Mouse (Mus musculus) heart, adult 8-10 months (tissue): Measurements from ENCODE around the gene Zfp715. TPM values are rescaled to one million over a fixed set of nuclear protein-coding genes. Genes with fewer than 3 reads are reported as not detected.
"Not testable (repeated sequence)": the region's sequence is repeated elsewhere in the genome, so short reads cannot be mapped to it uniquely, and the experiment has no call there.

Experiments used
- DNase-seq: peaks from one replicate; pipeline ENCODE4 v3.0.0; 2022; ENCODE audit warnings: low spot score
- total RNA-seq, 4 experiments: library from RNA; stranded (reverse); gene quantifications; 2 replicates each; pipeline ENCODE4 v1.2.4; 2022

Gene Zfp715
- total RNA-seq, result 10 to 100 TPM; 14.9 to 16.4 (median 15.7) TPM

GRCm38 (mm10) chr7:43313013-43313428 is at the start of gene Zfp715:
Zfp715 (minus strand) TSS chr7:43313294.
- DNase-seq, result peak; percentile 94

- no peak for DNase-seq
These were observed 48.9 kb upstream of the Zfp715 start for GRCm38 (mm10) chr7:43362021-43362420.

DNA sequence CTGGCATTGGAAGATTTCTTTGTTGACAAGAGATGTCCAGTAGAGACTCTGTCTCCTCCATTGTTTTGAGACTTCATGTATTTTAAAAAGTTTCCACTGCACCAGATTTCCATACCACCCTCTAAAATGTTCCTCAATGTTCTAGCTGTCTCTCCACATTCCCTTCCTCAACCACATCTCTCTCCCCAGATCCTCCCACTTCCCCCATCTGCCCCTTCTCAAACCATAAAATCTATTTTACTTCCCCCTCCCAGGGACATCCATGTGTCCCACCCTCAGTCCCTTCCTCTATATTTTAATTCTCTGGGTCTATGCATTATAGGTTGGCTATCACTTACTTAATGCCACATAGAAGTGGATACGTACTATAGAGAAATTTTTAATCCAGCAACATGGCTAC is 48.3 kb upstream of the Zfp715 start:
- no peak for DNase-seq

DNA sequence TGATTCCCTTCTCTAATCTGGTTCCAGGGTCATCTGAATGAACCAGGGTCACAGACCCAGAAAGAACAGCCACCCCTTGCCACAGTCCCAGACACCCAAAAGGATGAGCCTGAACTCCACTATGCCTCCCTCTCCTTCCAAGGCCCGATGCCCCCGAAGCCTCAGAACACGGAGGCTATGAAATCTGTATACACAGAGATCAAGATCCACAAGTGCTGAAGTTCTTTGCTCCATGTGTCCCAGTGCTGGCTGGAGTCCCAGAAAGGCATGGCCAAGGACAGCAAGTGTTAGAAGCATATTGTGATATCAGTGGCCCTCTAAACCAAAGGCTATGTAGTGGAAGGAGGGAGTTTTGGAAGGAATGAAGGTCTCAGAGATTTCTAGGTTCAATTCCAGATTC is 45.5 kb upstream of the Zfp715 start:
- no peak for DNase-seq

DNA sequence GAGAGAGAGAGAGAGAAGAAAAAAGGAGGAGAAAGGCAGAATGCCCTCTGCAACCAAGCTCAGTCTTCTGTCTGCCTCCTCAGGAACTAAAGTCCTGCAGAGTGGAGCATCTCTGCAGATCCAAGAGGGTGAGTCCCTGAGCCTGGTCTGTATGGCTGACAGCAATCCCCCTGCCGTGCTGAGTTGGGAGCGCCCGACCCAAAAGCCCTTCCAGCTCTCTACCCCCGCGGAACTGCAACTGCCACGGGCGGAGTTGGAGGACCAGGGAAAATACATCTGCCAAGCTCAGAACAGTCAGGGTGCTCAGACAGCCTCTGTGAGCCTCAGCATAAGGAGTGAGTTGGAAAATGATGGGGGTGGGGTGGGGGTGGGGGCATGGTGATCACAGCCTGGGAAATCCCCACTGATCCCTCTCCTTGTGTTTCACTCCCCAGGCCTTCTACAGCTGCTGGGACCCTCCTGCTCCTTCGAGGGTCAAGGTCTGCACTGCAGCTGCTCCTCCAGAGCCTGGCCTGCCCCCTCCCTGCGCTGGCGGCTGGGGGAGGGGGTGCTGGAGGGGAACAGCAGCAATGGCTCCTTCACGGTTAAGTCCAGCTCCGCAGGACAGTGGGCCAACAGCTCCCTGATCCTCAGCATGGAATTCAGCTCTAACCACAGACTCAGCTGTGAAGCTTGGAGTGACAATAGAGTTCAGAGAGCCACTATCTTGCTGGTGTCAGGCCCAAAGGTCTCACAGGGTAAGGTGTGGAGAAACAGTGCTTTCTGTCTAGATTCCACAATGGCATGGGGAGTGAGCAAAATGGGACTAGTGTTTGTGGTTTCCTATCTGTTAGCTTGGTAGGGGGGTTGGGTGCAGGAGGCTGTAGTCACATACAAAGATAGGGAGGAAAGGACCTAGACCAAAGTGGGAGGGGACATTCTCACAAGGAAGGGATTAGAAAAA is 42.1 kb upstream of the Zfp715 start:
- no peak for DNase-seq

GRCm38 (mm10) chr7:43353758-43354157 is 40.7 kb upstream of the Zfp715 start:
- no peak for DNase-seq

- peak; percentile 14 for DNase-seq
These were observed 40.0 kb upstream of the Zfp715 start for GRCm38 (mm10) chr7:43353118-43353517.

DNA sequence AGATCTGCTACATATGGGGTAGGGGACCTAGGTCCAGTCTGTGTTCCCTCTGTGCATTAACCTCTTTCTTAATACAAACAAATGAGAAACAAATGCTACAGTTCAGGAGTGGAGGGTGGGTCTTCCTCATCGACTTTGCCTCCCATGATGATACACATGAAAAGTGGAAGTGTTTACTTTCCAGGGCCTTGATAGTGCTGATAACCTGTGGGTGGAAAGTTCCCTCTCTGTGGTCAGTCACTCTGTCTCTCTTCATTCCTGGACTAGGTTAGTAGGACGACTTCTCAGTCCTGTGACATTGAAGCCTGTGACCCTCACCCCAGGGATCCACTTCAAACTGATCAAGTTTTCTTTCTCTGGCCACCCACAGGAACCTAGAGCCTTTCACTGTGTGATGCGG is 38.1 kb upstream of the Zfp715 start, which contains the start of gene Siglecf:
Gene Siglecf, plus strand, starts transcription at position 188 of the 400 bp plus-strand sequence.
- no peak for DNase-seq

DNA sequence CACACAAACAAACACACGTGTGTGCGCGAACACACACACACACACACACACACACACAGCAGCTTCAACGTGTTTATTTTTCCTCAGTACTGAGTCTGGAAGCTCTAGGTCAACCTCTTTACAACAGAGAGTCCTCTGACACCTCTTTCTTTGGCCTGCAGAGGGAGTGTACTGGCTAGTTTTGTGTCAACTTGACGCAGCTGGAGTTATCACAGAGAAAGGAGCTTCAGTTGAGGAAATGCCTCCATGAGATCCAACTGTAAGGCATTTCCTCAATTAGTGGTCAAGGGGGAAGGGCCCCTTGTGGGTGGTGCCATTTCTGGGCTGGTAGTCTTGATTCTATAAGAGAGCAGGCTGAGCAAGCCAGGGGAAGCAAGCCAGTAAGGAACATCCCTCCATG is 36.5 kb upstream of the Zfp715 start:
- not testable (repeated sequence) for DNase-seq

DNA sequence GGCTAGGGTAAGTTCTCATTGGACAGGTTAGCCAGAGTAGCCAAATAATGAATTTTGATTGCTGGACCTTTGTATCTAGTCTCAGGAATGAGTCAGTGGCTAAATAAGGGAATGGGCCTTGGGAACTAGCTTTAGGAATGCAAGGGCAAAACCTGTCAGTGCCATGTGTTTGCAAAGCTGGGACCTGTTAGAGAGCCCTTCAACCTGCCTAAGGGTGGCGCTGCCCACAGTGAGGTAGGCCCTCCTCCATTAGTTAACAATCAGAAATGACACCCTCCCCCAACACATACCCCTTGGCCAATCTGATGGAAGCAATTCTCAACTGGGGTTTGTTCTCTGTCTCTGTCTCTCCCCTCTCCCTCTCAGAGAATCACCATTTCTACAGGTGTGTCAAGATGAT is 33.5 kb upstream of the Zfp715 start:
- no peak for DNase-seq

DNA sequence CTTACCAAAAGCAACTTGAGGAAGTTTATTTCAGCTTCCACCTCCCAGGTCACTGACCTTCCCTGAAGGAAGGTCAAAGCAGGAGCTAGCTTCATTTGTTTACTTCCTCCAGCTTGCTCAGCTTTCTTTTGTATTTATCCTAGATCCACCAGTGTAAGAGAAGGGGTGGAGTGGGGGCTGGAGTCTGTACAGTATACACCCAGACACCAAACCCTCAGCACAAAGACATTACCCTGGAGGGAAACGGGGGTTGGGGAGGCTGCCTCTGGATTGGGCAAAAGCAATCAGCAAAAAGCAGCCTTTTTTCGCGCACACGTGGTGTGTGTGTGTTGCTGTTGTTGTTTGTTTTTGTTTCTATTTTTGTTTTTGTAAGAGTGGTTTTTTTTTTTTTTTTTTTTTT is 33.1 kb upstream of the Zfp715 start:
- no peak for DNase-seq

- no peak for DNase-seq
These were observed 31.4 kb upstream of the Zfp715 start for GRCm38 (mm10) chr7:43344491-43344890.

- no peak for DNase-seq
These were observed 30.9 kb upstream of the Zfp715 start for GRCm38 (mm10) chr7:43344020-43344419.

GRCm38 (mm10) chr7:43343191-43343590 is 30.1 kb upstream of the Zfp715 start:
- DNase-seq, result no peak

- DNase-seq, result no peak
These were observed 27.7 kb upstream of the Zfp715 start for GRCm38 (mm10) chr7:43340771-43341170.

DNA sequence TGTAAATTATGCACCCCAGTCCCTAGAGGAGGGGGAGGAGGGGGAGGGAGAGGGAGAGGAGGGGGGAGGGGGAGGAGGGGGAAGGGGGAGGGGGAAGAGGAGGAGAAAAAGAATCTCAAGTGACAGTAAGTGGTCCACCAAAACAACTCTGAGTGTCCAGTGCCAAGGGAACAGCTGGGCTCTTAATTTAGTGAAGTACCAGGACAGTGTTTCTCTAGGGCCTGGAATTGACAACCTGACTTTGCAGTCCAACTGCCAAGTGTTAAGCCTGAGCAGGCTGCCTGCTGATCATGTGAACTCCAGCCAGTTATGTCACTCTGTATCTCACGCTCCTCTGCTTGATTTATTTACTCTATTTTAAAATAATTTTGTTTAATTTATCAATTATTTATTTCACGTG is 20.8 kb upstream of the Zfp715 start:
- no peak for DNase-seq

DNA sequence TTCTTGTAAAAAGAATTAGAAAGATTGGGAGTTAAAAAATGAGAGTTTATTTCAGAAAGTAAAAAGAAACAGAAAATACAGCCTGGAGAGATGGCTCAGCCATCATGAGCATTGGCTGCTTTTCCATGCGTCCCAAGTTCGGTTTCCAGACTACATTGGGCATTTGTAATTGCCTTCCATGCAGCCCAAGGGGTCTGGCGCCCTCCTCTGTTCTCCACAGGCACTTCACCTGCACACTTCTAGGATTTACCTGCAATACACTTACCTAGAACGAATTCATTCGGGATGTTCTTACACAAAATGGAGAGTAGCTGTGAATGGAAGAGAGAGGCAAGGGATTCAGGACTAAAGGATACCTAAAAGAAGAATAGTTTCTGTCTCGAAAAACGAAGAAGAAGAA is 20.1 kb upstream of the Zfp715 start:
- peak; percentile 39 for DNase-seq

DNA sequence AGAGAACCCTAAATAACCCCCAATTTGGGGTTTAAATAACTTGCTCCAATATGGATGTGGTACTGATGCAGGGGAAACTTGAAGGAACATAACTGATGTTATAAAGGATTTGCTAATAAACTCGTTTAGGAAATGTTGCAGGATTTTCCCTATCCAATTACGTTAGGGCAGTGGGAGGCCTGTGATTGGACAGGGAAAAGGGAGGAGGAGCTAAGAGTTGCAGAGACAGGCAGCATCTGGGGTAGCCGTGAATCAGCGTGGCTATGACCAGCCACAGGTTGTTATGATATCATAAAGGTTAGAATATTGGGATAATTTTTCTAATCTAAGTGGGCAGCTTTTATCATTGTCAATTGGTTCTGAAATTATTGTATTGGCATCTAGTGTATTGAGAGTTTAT is 15.0 kb upstream of the Zfp715 start:
- DNase-seq, result no peak

- DNase-seq, result no peak
These were observed 13.2 kb upstream of the Zfp715 start for GRCm38 (mm10) chr7:43326223-43326780.

- DNase-seq, result peak; percentile 65
These were observed 595 bp downstream of the Zfp715 start for GRCm38 (mm10) chr7:43312386-43313012.

- DNase-seq, result peak; percentile 48
These were observed 1.5 kb downstream of the Zfp715 start for GRCm38 (mm10) chr7:43311632-43312031.

GRCm38 (mm10) chr7:43309069-43309468 is 4.0 kb downstream of the Zfp715 start:
- peak; percentile 46 for DNase-seq

DNA sequence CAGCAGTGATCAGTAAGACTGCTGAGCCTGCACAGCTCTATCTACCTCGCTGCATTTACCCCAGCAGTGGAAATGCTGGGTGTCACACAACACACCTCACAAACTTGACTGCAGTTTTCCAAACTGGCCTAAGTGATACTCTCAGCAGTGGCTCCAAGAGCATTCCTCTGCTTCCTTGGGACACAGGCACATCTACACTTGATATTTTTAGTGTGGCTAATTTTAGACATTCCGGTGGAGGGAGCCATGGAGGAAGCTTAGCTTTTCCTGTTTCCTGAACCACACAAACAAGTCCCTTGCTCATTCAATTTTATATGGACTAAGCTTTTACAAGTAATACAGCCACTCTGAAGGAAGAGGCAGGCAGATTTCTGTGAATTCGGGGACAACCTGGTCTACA is 7.9 kb downstream of the Zfp715 start:
- DNase-seq, result peak; percentile 80
